Mouse (Mus musculus): ENCODE data around the gene Lamb3. TPM values are rescaled to one million over a fixed set of nuclear protein-coding genes. Genes with fewer than 3 reads are reported as not detected.

The Lamb3 gene
- polyA plus RNA-seq, 1 experiment from 2014 or later = 0.28 TPM

DNA sequence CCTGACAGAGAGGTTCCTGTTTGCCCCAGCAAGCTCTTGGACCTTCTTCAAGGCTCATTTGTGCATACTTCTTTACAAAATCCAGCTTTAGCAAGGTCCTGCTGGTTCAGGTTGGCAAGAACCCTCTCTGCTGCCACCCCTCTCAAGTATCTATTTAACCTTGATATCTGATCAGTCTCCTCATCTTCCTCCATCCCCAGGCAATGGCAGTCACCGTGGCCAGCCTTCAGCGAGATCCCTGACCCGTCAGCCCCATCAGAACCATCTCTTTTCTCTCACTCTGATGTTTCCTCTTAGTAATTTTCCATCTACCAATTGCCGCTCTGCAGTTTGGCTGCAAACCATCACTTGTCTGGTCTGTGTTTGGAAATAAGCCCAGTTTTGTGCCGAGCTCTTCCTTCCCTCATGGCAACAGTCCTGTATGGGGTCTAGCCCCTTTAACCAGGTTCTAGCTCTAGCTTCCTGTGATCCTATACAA is 49.2 kb downstream of the Lamb3 start:
- Histone ChIP-seq H3K27me3 (ENCODE audit: control insufficient read depth, insufficient read depth, low read length) (no peaks in the 10 kb centered on the region), H3K4me1 (replicated peaks; ENCODE audit: control insufficient read depth, insufficient read depth, low read length) (no peaks in the 10 kb centered on the region), H3K27ac (ENCODE audit: low read depth, low read length) (no peak overlapping the region), H3K9ac (ENCODE audit: low read length) (no peak overlapping the region), H3K36me3 (ENCODE audit: control insufficient read depth, insufficient read depth, low read length) (no peaks in the 10 kb centered on the region), H3K4me2 (ENCODE audit: low read depth, low read length, severe bottlenecking) (no peak overlapping the region), H3K9me3 (ENCODE audit: control insufficient read depth, low read length) (no peaks in the 10 kb centered on the region), H3K4me3 (ENCODE audit: low read depth, low read length) (no peak overlapping the region)
- 78% methylated on average over 5 of the region's 5 CpGs for WGBS
- ATAC-seq (replicated peaks; ENCODE audit: low FRiP score) (no peak), DNase-seq (ENCODE audit: low spot score) (no peak)

DNA sequence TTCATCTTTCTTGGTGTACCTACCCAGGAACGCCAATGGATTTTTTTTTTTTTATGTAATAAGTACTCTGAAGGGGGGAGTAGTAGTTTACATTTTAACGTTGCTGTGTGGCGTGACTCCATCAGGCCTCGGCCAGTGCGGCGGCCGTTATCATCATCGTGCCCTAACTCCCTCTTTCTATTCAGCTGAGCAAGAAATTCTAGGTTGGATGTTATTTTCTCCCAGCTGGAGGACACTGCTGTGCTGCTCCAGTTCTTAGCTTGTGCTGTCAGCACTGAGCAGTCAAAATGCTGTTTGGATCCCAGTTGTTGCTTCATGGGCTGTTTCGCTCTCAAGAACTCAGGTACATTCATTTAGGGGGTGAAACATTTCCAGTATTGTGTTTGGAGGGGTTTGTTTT is 52.1 kb downstream of the Lamb3 start:
- no peak for DNase-seq (ENCODE audit: low spot score)
- H3K4me3 ChIP-seq (ENCODE audit: low read depth, low read length) = no peak overlapping the region
- H3K9me3 ChIP-seq (ENCODE audit: control insufficient read depth, low read length) = no peaks in the 10 kb centered on the region
- H3K9ac ChIP-seq (ENCODE audit: low read length) = no peak overlapping the region
- ATAC-seq (replicated peaks; ENCODE audit: low FRiP score) = no peak
- H3K4me1 ChIP-seq (replicated peaks; ENCODE audit: control insufficient read depth, insufficient read depth, low read length) = no peaks in the 10 kb centered on the region
- H3K27me3 ChIP-seq (ENCODE audit: control insufficient read depth, insufficient read depth, low read length) = no peaks in the 10 kb centered on the region
- no peaks in the 10 kb centered on the region for H3K36me3 ChIP-seq (ENCODE audit: control insufficient read depth, insufficient read depth, low read length)
- no peak overlapping the region for H3K4me2 ChIP-seq (ENCODE audit: low read depth, low read length, severe bottlenecking)
- no peak overlapping the region for H3K27ac ChIP-seq (ENCODE audit: low read depth, low read length)
- 93% methylated on average over 9 of the region's 9 CpGs for WGBS

DNA sequence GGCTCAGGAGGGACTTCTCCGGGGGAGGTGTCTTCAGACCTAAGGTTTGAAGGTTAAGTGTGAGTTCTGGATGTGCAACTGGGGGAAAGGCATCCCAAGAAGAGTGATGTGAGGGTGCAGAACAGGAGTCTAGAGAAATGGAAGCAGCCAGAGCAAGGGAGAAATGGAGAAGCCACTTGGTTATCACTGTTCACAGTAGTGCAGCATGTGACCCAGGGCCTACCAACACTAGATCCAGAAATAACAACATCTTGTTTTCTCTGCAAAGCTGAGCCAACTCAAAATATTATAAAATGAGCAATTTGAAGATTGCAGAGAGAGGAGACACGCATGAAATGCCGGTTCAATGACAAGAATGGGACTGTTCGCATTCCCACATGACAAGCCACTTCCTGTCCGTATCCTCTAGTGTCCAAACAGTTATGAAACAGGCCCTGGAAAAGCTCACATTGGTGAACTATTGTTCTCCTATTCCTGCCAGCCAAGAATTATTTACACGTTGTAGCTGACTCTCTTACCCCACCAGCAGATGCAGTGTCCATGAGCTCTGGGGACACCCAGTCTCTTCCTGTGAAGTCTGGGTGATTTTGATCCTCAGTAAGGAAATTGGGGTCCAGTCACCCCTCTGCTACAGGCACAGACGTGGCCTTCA is 54.5 kb downstream of the Lamb3 start:
- H3K4me1 ChIP-seq (replicated peaks; ENCODE audit: control insufficient read depth, insufficient read depth, low read length) = no peaks in the 10 kb centered on the region
- H3K4me3 ChIP-seq (ENCODE audit: low read depth, low read length) = no peak overlapping the region
- H3K27ac ChIP-seq (ENCODE audit: low read depth, low read length) = no peak overlapping the region
- H3K36me3 ChIP-seq (ENCODE audit: control insufficient read depth, insufficient read depth, low read length) = no peaks in the 10 kb centered on the region
- 77% methylated on average over 7 of the region's 7 CpGs for WGBS
- no peak for DNase-seq (ENCODE audit: low spot score)
- H3K9me3 ChIP-seq (ENCODE audit: control insufficient read depth, low read length) = no peaks in the 10 kb centered on the region
- ATAC-seq (replicated peaks; ENCODE audit: low FRiP score) = no peak
- H3K4me2 ChIP-seq (ENCODE audit: low read depth, low read length, severe bottlenecking) = no peak overlapping the region
- H3K9ac ChIP-seq (ENCODE audit: low read length) = no peak overlapping the region
- no peaks in the 10 kb centered on the region for H3K27me3 ChIP-seq (ENCODE audit: control insufficient read depth, insufficient read depth, low read length)

DNA sequence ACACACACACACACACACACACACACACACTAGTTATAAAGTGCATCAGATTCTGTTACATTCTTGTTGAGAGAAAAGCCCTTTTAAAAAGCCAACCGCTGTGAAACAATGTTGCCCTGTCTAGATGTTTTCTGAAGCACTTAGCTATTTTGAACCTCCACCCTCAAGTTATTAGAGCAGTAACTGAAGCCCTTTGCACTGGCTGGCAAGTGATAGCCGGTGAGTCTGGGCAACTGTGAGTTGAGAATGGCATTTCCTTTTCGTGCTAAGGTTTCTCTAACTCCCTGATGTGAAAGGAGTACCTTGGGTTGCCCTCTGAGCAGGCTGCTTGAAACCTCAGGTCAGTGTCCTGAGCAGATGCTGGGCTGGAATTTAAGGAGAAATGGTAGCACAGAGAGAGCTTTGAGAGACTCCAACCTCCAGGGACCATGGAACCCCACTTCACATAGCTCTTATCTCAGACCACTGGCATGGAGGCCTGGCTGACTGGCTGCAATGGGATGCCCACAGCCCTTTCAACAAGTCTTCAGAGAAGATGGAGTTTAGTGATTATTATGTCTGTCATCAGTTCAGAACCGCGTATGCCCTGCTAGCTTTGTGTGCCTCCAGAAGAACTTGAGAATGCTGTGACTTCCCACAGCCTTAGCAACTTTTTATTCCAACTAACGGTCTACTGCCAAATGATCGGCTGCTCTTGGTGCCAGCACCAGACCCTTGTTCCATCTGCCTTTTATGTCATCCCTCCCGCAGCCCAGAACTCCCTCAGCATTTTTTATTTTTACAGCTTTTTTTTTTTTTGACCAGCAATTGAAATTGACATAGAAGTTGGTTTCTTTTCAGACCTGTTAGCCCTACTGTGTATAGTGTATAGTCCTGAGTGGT is 55.8 kb downstream of the Lamb3 start:
- H3K9ac ChIP-seq (ENCODE audit: low read length) = no peak overlapping the region
- DNase-seq (ENCODE audit: low spot score) = no peak
- no peak overlapping the region for H3K4me3 ChIP-seq (ENCODE audit: low read depth, low read length)
- H3K27ac ChIP-seq (ENCODE audit: low read depth, low read length) = no peak overlapping the region
- no peak overlapping the region for H3K4me2 ChIP-seq (ENCODE audit: low read depth, low read length, severe bottlenecking)
- H3K4me1 ChIP-seq (replicated peaks; ENCODE audit: control insufficient read depth, insufficient read depth, low read length) = no peaks in the 10 kb centered on the region
- no peaks in the 10 kb centered on the region for H3K9me3 ChIP-seq (ENCODE audit: control insufficient read depth, low read length)
- ATAC-seq (replicated peaks; ENCODE audit: low FRiP score) = no peak
- H3K36me3 ChIP-seq (ENCODE audit: control insufficient read depth, insufficient read depth, low read length) = no peaks in the 10 kb centered on the region
- WGBS = 84% methylated on average over 8 of the region's 8 CpGs
- H3K27me3 ChIP-seq (ENCODE audit: control insufficient read depth, insufficient read depth, low read length) = no peaks in the 10 kb centered on the region

DNA sequence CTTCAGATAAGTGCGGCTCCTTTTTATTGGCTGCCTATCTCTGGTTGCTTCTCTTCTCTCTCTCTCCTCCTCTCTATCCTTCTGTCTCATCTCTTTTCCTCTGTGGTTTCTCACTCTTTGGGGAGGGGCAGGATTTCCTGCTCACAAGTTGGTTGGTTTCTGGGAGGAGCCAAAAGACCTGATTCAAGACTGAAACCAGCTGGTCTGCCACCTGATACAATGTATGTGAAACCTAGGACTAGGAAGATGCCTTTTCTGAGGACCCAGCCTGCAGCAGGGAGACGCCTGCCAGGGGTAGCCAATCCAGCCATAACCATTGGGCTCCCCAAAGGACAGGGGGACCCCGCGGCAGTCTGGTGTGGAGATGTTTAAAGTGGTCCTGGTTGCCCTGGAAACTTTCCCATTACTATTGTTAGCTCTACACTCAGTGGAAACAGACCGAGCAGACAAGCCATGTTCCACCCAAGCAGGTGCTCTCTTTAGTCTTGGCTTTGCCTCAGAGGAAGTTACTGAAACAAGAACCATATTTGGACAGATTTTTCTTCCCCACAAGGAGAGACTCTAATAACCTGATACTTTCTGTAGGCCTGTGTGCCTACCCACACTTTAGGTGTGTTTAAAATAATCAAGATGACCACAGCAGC is 56.6 kb downstream of the Lamb3 start, which contains the start of gene Hsd11b1:
Hsd11b1 (minus strand) TSS at position 121 of the 644 bp plus-strand sequence.
- H3K4me2 ChIP-seq (ENCODE audit: low read depth, low read length, severe bottlenecking) = no peak within 1 kb of the TSS
- H3K27me3 ChIP-seq (ENCODE audit: control insufficient read depth, insufficient read depth, low read length) = no peaks in the 10 kb centered on the region
- DNase-seq (ENCODE audit: low spot score) (no peak), ATAC-seq (replicated peaks; ENCODE audit: low FRiP score) (no peak)
- WGBS = 77% methylated on average over 5 of the region's 5 CpGs
- no peaks in the 10 kb centered on the region for H3K36me3 ChIP-seq (ENCODE audit: control insufficient read depth, insufficient read depth, low read length)
- H3K27ac ChIP-seq (ENCODE audit: low read depth, low read length) = no peak within 1 kb of the TSS
- H3K4me3 ChIP-seq (ENCODE audit: low read depth, low read length) = no peak within 1 kb of the TSS
- H3K9ac ChIP-seq (ENCODE audit: low read length) = no peak within 1 kb of the TSS
- H3K4me1 ChIP-seq (replicated peaks; ENCODE audit: control insufficient read depth, insufficient read depth, low read length) = no peaks in the 10 kb centered on the region
- H3K9me3 ChIP-seq (ENCODE audit: control insufficient read depth, low read length) = no peaks in the 10 kb centered on the region

DNA sequence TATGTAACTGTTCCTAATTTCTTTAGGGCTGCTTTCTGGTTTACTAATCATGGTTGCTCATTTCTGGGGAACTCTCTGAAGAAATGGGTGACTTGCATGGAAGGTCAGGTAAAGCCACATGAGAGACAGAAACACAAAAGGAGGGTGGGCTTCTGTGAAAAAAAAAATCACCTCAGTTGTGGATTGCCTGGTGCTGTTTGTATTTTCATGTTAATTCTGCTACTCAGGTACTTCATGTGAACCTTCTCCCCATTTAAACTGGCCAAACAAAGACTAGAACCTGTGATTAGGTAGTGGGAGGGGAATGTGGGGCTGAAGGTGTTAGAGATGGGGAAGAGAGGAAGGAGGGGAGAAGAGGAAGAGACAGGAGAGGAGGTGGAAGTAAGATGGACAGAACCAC is 58.2 kb downstream of the Lamb3 start:
- Histone ChIP-seq H3K9ac (ENCODE audit: low read length) (no peak overlapping the region), H3K4me3 (ENCODE audit: low read depth, low read length) (no peak overlapping the region), H3K9me3 (ENCODE audit: control insufficient read depth, low read length) (no peaks in the 10 kb centered on the region), H3K4me2 (ENCODE audit: low read depth, low read length, severe bottlenecking) (no peak overlapping the region), H3K27me3 (ENCODE audit: control insufficient read depth, insufficient read depth, low read length) (no peaks in the 10 kb centered on the region), H3K27ac (ENCODE audit: low read depth, low read length) (no peak overlapping the region), H3K36me3 (ENCODE audit: control insufficient read depth, insufficient read depth, low read length) (no peaks in the 10 kb centered on the region), H3K4me1 (replicated peaks; ENCODE audit: control insufficient read depth, insufficient read depth, low read length) (no peaks in the 10 kb centered on the region)
- no peak for DNase-seq (ENCODE audit: low spot score)
- ATAC-seq (replicated peaks; ENCODE audit: low FRiP score) = no peak

DNA sequence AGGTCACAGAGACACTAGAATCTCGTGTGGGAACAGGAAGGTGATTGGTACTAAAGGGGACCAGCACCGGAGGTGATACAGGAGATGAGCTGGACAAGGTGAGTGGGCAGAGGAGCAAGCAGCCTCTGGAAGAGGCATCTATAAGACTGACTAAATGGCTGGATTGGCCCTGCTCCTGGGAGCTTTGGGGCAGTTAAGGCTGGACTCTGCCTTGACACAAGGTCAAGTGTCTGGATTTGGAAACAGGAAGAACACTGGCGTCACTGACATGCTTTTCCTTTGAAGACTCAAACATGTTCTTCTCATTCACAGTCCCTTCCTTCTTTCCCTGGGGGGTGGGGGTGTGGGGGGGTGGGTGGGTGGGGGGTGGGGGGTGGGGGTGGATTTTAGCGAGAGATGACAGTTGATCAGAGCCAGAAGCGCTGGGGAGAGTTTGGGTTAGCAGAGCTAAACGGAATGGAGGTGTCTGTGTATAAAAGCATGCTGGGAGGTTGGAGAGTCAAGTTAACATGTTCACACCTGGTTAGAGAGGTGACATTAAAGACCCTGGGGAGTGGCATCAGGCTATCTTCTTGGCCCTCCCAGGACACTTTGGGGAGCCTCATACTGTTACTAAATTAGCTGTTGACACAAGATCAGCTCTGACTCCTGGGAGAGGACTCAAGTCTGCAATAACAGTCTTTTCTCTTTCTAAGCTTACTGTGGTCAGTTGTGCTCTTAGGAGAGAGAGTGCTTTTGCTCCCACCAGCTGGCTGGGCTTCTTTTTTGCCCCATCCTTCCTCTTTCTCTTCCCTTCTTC is 63.7 kb downstream of the Lamb3 start:
- Histone ChIP-seq H3K27ac (ENCODE audit: low read depth, low read length) (no peak overlapping the region), H3K36me3 (ENCODE audit: control insufficient read depth, insufficient read depth, low read length) (no peaks in the 10 kb centered on the region), H3K9me3 (ENCODE audit: control insufficient read depth, low read length) (no peaks in the 10 kb centered on the region), H3K4me3 (ENCODE audit: low read depth, low read length) (no peak overlapping the region), H3K4me2 (ENCODE audit: low read depth, low read length, severe bottlenecking) (no peak overlapping the region), H3K9ac (ENCODE audit: low read length) (no peak overlapping the region), H3K4me1 (replicated peaks; ENCODE audit: control insufficient read depth, insufficient read depth, low read length) (peaks cover 11% of the 10 kb centered on the region), H3K27me3 (ENCODE audit: control insufficient read depth, insufficient read depth, low read length) (no peaks in the 10 kb centered on the region)
- 60% methylated on average over 6 of the region's 6 CpGs for WGBS
- no peak for DNase-seq (ENCODE audit: low spot score)
- ATAC-seq (replicated peaks; ENCODE audit: low FRiP score) = no peak
